Mouse (Mus musculus) stomach, postnatal 0 days (tissue): Measurements from ENCODE around the gene Upp2.

Experiments used
- CTCF ChIP-seq: IDR thresholded peaks from 2 replicates; pipeline ENCODE4 v1.5.1; 2016; ENCODE audit warnings: antibody characterized with exemption, low read depth, mild to moderate bottlenecking, moderate library complexity
- EP300 ChIP-seq: optimal IDR thresholded peaks from 2 replicates; pipeline ENCODE3; 2016; ENCODE audit warnings: antibody characterized with exemption

DNA sequence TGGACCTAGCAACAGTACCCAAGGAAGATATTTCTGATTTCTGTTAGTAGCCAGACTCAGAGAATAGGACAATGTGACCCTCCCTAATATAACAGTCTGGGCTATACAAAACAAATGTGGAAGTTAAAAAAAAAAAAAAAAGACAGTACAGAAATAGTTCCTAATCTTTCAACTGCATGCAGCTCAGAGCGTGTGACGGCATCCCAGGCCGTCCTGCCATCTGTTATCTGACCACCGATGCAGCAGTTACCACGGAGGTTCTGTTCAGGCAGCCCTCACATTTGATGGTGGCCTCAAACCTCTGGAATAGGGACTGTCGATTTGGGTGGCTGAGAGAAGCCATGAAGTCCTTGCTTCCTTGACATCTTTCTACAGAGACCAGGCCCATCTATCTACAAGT is 22.7 kb upstream of the Upp2 start:
- no peak for TF ChIP-seq EP300
- no peak for TF ChIP-seq CTCF
